In the genomic region with DNA sequence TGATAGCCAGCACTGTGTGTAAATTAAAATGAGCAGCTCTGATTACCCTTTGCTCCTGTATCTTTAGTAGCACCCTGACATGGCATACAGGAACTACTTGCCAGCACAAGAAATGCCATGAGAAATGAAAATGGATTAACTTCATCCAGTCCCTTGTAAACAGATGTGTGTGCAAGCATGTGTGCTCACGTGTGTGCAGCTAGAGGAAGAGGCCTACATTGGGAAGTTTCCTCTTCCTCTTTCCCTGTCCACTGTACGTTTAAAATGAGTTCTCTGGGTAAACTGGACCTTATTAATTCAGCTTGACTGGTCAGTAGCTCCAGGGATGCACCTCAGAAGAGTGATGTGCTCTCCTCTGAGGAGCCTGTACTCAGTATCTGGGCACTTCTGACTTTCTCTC, we compare ENCODE assay signal across 26 mouse cellular contexts. TPM values are rescaled to one million over a fixed set of nuclear protein-coding genes. Genes with fewer than 3 reads are reported as not detected.
"Had no signal": no experiment of that assay in that cellular context is flagged by ENCODE, and none has a peak within 500 bp of the region (broad histone marks: within the 10 kb centered on the region; RNA-seq: fewer than 3 reads in every experiment).

No protein-coding gene starts in this region.

- H3K4me2 ChIP-seq: kidney, embryonic 15.5 days; limb, embryonic 12.5 days; limb, embryonic 15.5 days; lung, embryonic 15.5 days; midbrain, embryonic 15.5 days; neural tube, embryonic 13.5 days had no signal

- DNase-seq: kidney, adult 11 months; kidney, adult 8-10 months; kidney, postnatal 10 days; kidney, postnatal 36 days; layer of hippocampus, postnatal 36 days; left cerebral cortex, postnatal 4 days; lung, adult 18-20 months; lung, postnatal 10 days; lung, postnatal 36 days; thymus, adult 18-20 months; thymus, postnatal 36 days had no signal

- H3K9ac ChIP-seq: kidney, embryonic 15.5 days; limb, embryonic 12.5 days; limb, embryonic 15.5 days; liver, embryonic 14.5 days; lung, embryonic 15.5 days; midbrain, embryonic 15.5 days; neural tube, embryonic 13.5 days had no signal

- H3K36me3 ChIP-seq: kidney, embryonic 15.5 days; limb, embryonic 15.5 days; lung, embryonic 15.5 days had no signal

- H3K4me3 ChIP-seq: kidney, embryonic 15.5 days; left cerebral cortex, adult 2 months; limb, embryonic 12.5 days; limb, embryonic 15.5 days; lung, embryonic 15.5 days; megakaryocyte, embryonic 14.5 days; midbrain, embryonic 10.5 days; midbrain, embryonic 15.5 days; myocyte; neural tube, embryonic 13.5 days had no signal

- H3K4me1 ChIP-seq: kidney, embryonic 15.5 days; limb, embryonic 12.5 days; limb, embryonic 15.5 days; lung, embryonic 15.5 days; midbrain, embryonic 10.5 days; midbrain, embryonic 15.5 days; neural tube, embryonic 13.5 days had no signal

- H3K9me3 ChIP-seq: kidney, embryonic 15.5 days; limb, embryonic 12.5 days; limb, embryonic 15.5 days; lung, embryonic 15.5 days; megakaryocyte, embryonic 14.5 days; midbrain, embryonic 10.5 days; midbrain, embryonic 15.5 days; neural tube, embryonic 13.5 days had no signal

- ATAC-seq: midbrain, embryonic 15.5 days had no signal

- H3K27ac ChIP-seq: kidney, embryonic 15.5 days; left cerebral cortex, adult 2 months; limb, embryonic 12.5 days; limb, embryonic 15.5 days; liver, embryonic 14.5 days; lung, embryonic 15.5 days; midbrain, embryonic 10.5 days; midbrain, embryonic 15.5 days; neural tube, embryonic 13.5 days had no signal

- H3K27me3 ChIP-seq: kidney, embryonic 15.5 days; limb, embryonic 12.5 days; limb, embryonic 15.5 days; lung, embryonic 15.5 days; megakaryocyte, embryonic 14.5 days; midbrain, embryonic 15.5 days; neural tube, embryonic 13.5 days had no signal

RNA-seq across cellular contexts. Expression of a gene that starts 38.9 kb away (rescaled TPM):
- total RNA-seq: layer of hippocampus, postnatal 36 days; left cerebral cortex, adult 2 months; left cerebral cortex, postnatal 14 days; left cerebral cortex, postnatal 4 days; neutrophil, adult 5-6 weeks had no signal
- polyA plus RNA-seq: limb, embryonic 12.5 days; limb, embryonic 15.5 days; lung, embryonic 15.5 days; midbrain, embryonic 10.5 days; myocyte; testis, adult 2 months; urinary bladder, adult 2 months had no signal
